Comparison of ENCODE assay signal across 8 mouse cellular contexts in genomic region chr6:49228126-49228679, GRCm38 (mm10). TPM values are rescaled to one million over a fixed set of nuclear protein-coding genes. Genes with fewer than 3 reads are reported as not detected.
DNase-seq lines count a peak whose midpoint lies in the region; ATAC-seq and TF ChIP-seq lines count a peak whose summit lies in the region.

No protein-coding gene starts in this region.

- H3K9me3 ChIP-seq in hindbrain, embryonic 10.5 days: no peaks in the 10 kb centered on the region
- no peaks in the 10 kb centered on the region for H3K9me3 ChIP-seq in hindbrain, embryonic 13.5 days
- H3K9me3 ChIP-seq in E14TG2a.4 (ENCODE audit: low read length): no peaks in the 10 kb centered on the region
- H3K9me3 ChIP-seq in kidney, embryonic 16.5 days (ENCODE audit: low read length): no peaks in the 10 kb centered on the region

- no peaks in the 10 kb centered on the region for H3K27me3 ChIP-seq in hindbrain, embryonic 10.5 days (ENCODE audit: insufficient read depth, poor library complexity, severe bottlenecking)
- no peaks in the 10 kb centered on the region for H3K27me3 ChIP-seq in hindbrain, embryonic 13.5 days
- no peaks in the 10 kb centered on the region for H3K27me3 ChIP-seq in E14TG2a.4 (ENCODE audit: insufficient read depth, low read length)
- H3K27me3 ChIP-seq in kidney, embryonic 16.5 days (ENCODE audit: insufficient read depth, low read length): peaks cover 16% of the 10 kb centered on the region; the same call in 1 of the 2 replicates

- H3K4me3 ChIP-seq in hindbrain, embryonic 10.5 days: no peak overlapping the region
- H3K4me3 ChIP-seq in hindbrain, embryonic 13.5 days: no peak overlapping the region
- H3K4me3 ChIP-seq in E14TG2a.4 (replicated peaks; ENCODE audit: low read length): no peak overlapping the region
- no peak overlapping the region for H3K4me3 ChIP-seq in kidney, embryonic 16.5 days (ENCODE audit: low read length)

- H3K4me2 ChIP-seq in hindbrain, embryonic 13.5 days: no peak overlapping the region
- H3K4me2 ChIP-seq in kidney, embryonic 16.5 days (replicated peaks; ENCODE audit: low read depth, low read length): no peak overlapping the region

- peak; percentile 30 for DNase-seq in hindbrain, embryonic 10.5 days (ENCODE audit: low spot score)
- DNase-seq in brain, adult 2 months (ENCODE audit: low read depth, low spot score): peak; percentile 55
- no peak for DNase-seq in ovary, adult 18-20 months (ENCODE audit: low spot score)
- no peak for DNase-seq in urinary bladder, postnatal 25 days (ENCODE audit: low spot score)

- WGBS in hindbrain, embryonic 10.5 days: 18% methylated on average over 7 of the region's 7 CpGs
- WGBS in hindbrain, embryonic 13.5 days: 15% methylated on average over 7 of the region's 7 CpGs
- WGBS in kidney, embryonic 16.5 days: 13% methylated on average over 7 of the region's 7 CpGs

- H3K4me1 ChIP-seq in hindbrain, embryonic 10.5 days (replicated peaks): peaks cover 9% of the 10 kb centered on the region; the same call in 1 of the 2 replicates
- no peaks in the 10 kb centered on the region for H3K4me1 ChIP-seq in hindbrain, embryonic 13.5 days (replicated peaks)
- peaks cover 25% of the 10 kb centered on the region; the same call in 1 of the 2 replicates for H3K4me1 ChIP-seq in E14TG2a.4 (replicated peaks; ENCODE audit: low read depth, low read length)
- 0 out of 2 replicates have a peak, but pooled peaks cover 4% of the 10 kb centered on the region for H3K4me1 ChIP-seq in kidney, embryonic 16.5 days (ENCODE audit: insufficient read depth, low read length)

- no peak for ATAC-seq in hindbrain, embryonic 13.5 days (ENCODE audit: low FRiP score)
- ATAC-seq in kidney, embryonic 16.5 days (ENCODE audit: low FRiP score, low TSS enrichment): peak; percentile 42; the same call in 1 of the 2 replicates
- peak; percentile 64; the same call in 1 of the 2 replicates for ATAC-seq in megakaryocyte, adult 5-6 weeks (ENCODE audit: poor library complexity, severe bottlenecking)

- no peak overlapping the region for H3K9ac ChIP-seq in hindbrain, embryonic 13.5 days
- no peak overlapping the region for H3K9ac ChIP-seq in kidney, embryonic 16.5 days (replicated peaks; ENCODE audit: low read length)

- H3K36me3 ChIP-seq in hindbrain, embryonic 10.5 days: no peaks in the 10 kb centered on the region
- H3K36me3 ChIP-seq in hindbrain, embryonic 13.5 days: no peaks in the 10 kb centered on the region
- H3K36me3 ChIP-seq in E14TG2a.4 (ENCODE audit: insufficient read depth, low read length): no peaks in the 10 kb centered on the region
- no peaks in the 10 kb centered on the region for H3K36me3 ChIP-seq in kidney, embryonic 16.5 days (ENCODE audit: insufficient read depth, low read length)

- no peak overlapping the region for H3K27ac ChIP-seq in hindbrain, embryonic 10.5 days
- H3K27ac ChIP-seq in hindbrain, embryonic 13.5 days: no peak overlapping the region
- H3K27ac ChIP-seq in kidney, embryonic 16.5 days (ENCODE audit: low read length): no peak overlapping the region

- TF ChIP-seq CTCF in E14TG2a.4 (conservative IDR thresholded peaks at IDR 0.05; ENCODE audit: low read length): peak; percentile 60

RNA-seq across cellular contexts. Expression of gene Igf2bp3, which starts 13.4 kb away (rescaled TPM):
- polyA plus RNA-seq in hindbrain, embryonic 10.5 days (2016; fragmentation: Nextera tagmentation; extraction: Ambion mirVana): 127 and 143 TPM in 2 replicates
- polyA plus RNA-seq in hindbrain, embryonic 13.5 days (2015; fragmentation: Nextera tagmentation; extraction: Ambion mirVana): 43.7 and 45.0 TPM in 2 replicates
- polyA plus RNA-seq in kidney, embryonic 16.5 days (2015; fragmentation: Nextera tagmentation; extraction: Ambion mirVana): 40.8 and 44.4 TPM in 2 replicates
- total RNA-seq in megakaryocyte, adult 5-6 weeks (2015): 0.02 and 0.05 TPM in 2 replicates
- total RNA-seq in megakaryocyte, adult 5-6 weeks (2017): not detected in 2 replicates

RNA-seq across cellular contexts. Expression of gene Tra2a, which starts 35.6 kb away (rescaled TPM):
- 122 and 128 TPM in 2 replicates for polyA plus RNA-seq in hindbrain, embryonic 10.5 days (2016; fragmentation: Nextera tagmentation; extraction: Ambion mirVana)
- 133 and 143 TPM in 2 replicates for polyA plus RNA-seq in hindbrain, embryonic 13.5 days (2015; fragmentation: Nextera tagmentation; extraction: Ambion mirVana)
- 121 and 125 TPM in 2 replicates for polyA plus RNA-seq in kidney, embryonic 16.5 days (2015; fragmentation: Nextera tagmentation; extraction: Ambion mirVana)
- total RNA-seq in megakaryocyte, adult 5-6 weeks (2015): 124 and 144 TPM in 2 replicates
- 98.9 and 106 TPM in 2 replicates for total RNA-seq in megakaryocyte, adult 5-6 weeks (2017)

Comparison
In these comparisons a context has a peak if more than half of its experiments do, and no peak if none do; other contexts are left out.
1. DNase-seq: peak in hindbrain, embryonic 10.5 days (single experiment) and brain, adult 2 months (single experiment); none in ovary, adult 18-20 months (single experiment) and urinary bladder, postnatal 25 days (single experiment).